Mouse (Mus musculus) stomach, embryonic 15.5 days (tissue): ENCODE data around the gene Slc25a54. TPM values are rescaled to one million over a fixed set of nuclear protein-coding genes. Genes with fewer than 3 reads are reported as not detected.

Source experiments
- microRNA-seq: library from miRNA; unstranded; fragments of <30 nt; microRNA quantifications from one replicate; pipeline ENCODE4, GENCODE M21; 2016
- polyA plus RNA-seq: library from polyadenylated mRNA; unstranded; fragments of >200 nt; fragmentation: Nextera tagmentation; extraction: Ambion mirVana; gene quantifications from 2 replicates; pipeline ENCODE4 v1.2.1, GENCODE M21; 2015

Gene Slc25a54
- polyA plus RNA-seq, 1 experiment from 2014 or later = not detected

Small RNAs within 50 kb of the gene (microRNA-seq; reads per million reads assigned to microRNA genes)
- not detected for gene Gm44384

Other genes starting within 250 kb of the Slc25a54 start
- 40.3 and 42.2 TPM in 2 replicates for gene Stxbp3, start 239.9 kb upstream of the Slc25a54 start, polyA plus RNA-seq
- gene Fndc7, start 190.5 kb upstream of the Slc25a54 start, polyA plus RNA-seq = 0.08 and 0.14 TPM in 2 replicates
- 84.5 and 88.8 TPM in 2 replicates for gene Prpf38b, start 168.7 kb upstream of the Slc25a54 start, polyA plus RNA-seq
- gene Henmt1, start 140.6 kb upstream of the Slc25a54 start, polyA plus RNA-seq = 0.41 and 0.44 TPM in 2 replicates
- 0.54 TPM in 1 of 2 replicates, not detected in the other for gene Gm9857, start 140.0 kb upstream of the Slc25a54 start, polyA plus RNA-seq
- gene Fam102b, start 52.9 kb upstream of the Slc25a54 start, polyA plus RNA-seq = 15.6 and 16.5 TPM in 2 replicates
- 35.5 and 40.2 TPM in 2 replicates for gene Slc25a24, start 42.7 kb downstream of the Slc25a54 start, polyA plus RNA-seq